Mouse (Mus musculus): ENCODE data around the gene Inafm1.

DNA sequence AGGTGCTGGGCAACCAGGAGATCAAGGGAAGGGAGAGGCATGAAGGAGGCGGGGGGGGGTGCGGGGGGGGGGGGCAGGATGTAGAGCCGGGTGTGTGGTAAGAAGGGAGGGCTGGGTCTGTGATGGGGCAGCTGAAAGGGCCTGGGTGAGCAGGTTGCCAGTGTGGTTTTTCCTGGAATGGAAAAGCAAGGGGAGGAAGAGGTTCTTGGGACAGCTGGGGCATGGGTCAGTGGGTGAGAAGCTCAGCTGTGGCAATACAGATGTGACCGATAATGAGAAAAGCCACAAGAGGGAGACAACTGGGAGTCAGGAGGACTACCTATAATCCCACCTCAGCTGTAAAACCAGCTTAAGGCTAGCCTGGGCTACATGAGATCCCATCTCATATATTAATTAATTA, 27.5 kb downstream of the Inafm1 start:
- no peak for TF ChIP-seq POLR2A (IDR thresholded peaks at IDR 0.05; ENCODE audit: control insufficient read depth, extremely low read depth, insufficient read depth, low read length, poor library complexity)
- no peak for TF ChIP-seq CTCF (IDR thresholded peaks at IDR 0.05; ENCODE audit: borderline replicate concordance, control insufficient read depth, extremely low read depth, insufficient read depth, low read length, poor library complexity)

Data from thymus, adult 2 months (tissue).